Mouse (Mus musculus) bone marrow, adult 2 months (tissue): ENCODE results near the gene Rita1. TPM values are rescaled to one million over a fixed set of nuclear protein-coding genes. Genes with fewer than 3 reads are reported as not detected.

Experiments
- H3K27ac ChIP-seq: fragments of 200-500 bp; 2 replicates; pipeline ENCODE4 v1.5.1; 2012; ENCODE audit warnings: low read depth, mild to moderate bottlenecking, control low read depth, inconsistent platforms, low read length; ENCODE audit not compliant: control insufficient read depth, poor library complexity, insufficient read depth
- H3K4me1 ChIP-seq: fragments of 200-500 bp; 2 replicates; pipeline ENCODE4 v1.6.1; 2011; ENCODE audit warnings: low read length; ENCODE audit not compliant: control insufficient read depth, insufficient read depth
- H3K4me3 ChIP-seq: fragments of 200-500 bp; replicated peaks from 2 replicates; pipeline ENCODE3; 2011; ENCODE audit warnings: mild to moderate bottlenecking, low read depth, low read length, control low read depth; ENCODE audit not compliant: control insufficient read depth
- CTCF ChIP-seq: fragments of 200-500 bp; IDR thresholded peaks from 2 replicates; pipeline ENCODE4 v1.5.1; 2011; ENCODE audit warnings: low read length, control low read depth; ENCODE audit not compliant: control insufficient read depth, insufficient read depth
- POLR2A ChIP-seq: fragments of 200-500 bp; IDR thresholded peaks from 2 replicates; pipeline ENCODE4 v1.6.1; 2011; ENCODE audit warnings: low read depth, mild to moderate bottlenecking, control low read depth, low read length, borderline replicate concordance; ENCODE audit not compliant: control insufficient read depth
- WGBS: fragments of 180-500 bp; shearing (Covaris S2); methylation state at CpG from one replicate; pipeline ENCODE4 v1.1.7; 2018; 5-methylcytosine and 5-hydroxymethylcytosine counted together
- polyA plus RNA-seq: library from polyadenylated mRNA; stranded (reverse); fragments of >200 nt; gene quantifications from 2 replicates; pipeline ENCODE4 v1.2.4, GENCODE M21; 2011; ENCODE audit warnings: low replicate concordance; ENCODE audit not compliant: missing spikeins, insufficient read depth, insufficient read length

Gene Rita1
- polyA plus RNA-seq, 1 experiment: 3.4 TPM

- H3K27ac ChIP-seq: peak overlapping the region; percentile 90
- H3K4me1 ChIP-seq: peaks cover 13% of the 10 kb centered on the region
- TF ChIP-seq CTCF (peak; percentile 66), POLR2A (no peak)
- 20% methylated on average over 10 of the region's 10 CpGs for WGBS
- peak overlapping the region; percentile 7 for H3K4me3 ChIP-seq
Observed at GRCm38 (mm10) chr5:120577935-120578441, 34.4 kb downstream of the Rita1 start.

- no peak for TF ChIP-seq CTCF
- no peak for TF ChIP-seq POLR2A
- H3K27ac ChIP-seq: peak overlapping the region; percentile 20
- 17% methylated on average over 11 of the region's 11 CpGs for WGBS
- peaks cover 13% of the 10 kb centered on the region for H3K4me1 ChIP-seq
- H3K4me3 ChIP-seq: no peak overlapping the region
Observed at GRCm38 (mm10) chr5:120576781-120577301, 35.5 kb downstream of the Rita1 start.

- 82% methylated on average over 10 of the region's 10 CpGs for WGBS
Observed at GRCm38 (mm10) chr5:120574469-120575063, 37.8 kb downstream of the Rita1 start.

GRCm38 (mm10) chr5:120571056-120571740 lies 41.2 kb downstream of the Rita1 start:
- 86% methylated on average over 14 of the region's 14 CpGs for WGBS
- Histone ChIP-seq H3K4me3 (no peak overlapping the region), H3K27ac (no peak overlapping the region), H3K4me1 (peaks cover 2% of the 10 kb centered on the region)
- TF ChIP-seq CTCF (no peak), POLR2A (0 out of 2 replicates have a peak, but pooled peaks have one; percentile 12)

More at GRCm38 (mm10) chr5:120574469-120575063, 37.8 kb downstream of the Rita1 start:
- Histone ChIP-seq H3K27ac (no peak overlapping the region), H3K4me1 (peaks cover 15% of the 10 kb centered on the region), H3K4me3 (no peak overlapping the region)
- TF ChIP-seq CTCF: no peak
- no peak for TF ChIP-seq POLR2A

GRCm38 (mm10) chr5:120570289-120570897 lies 42.0 kb downstream of the Rita1 start:
- Histone ChIP-seq H3K27ac (peak overlapping the region; percentile 59; the same call in 1 of the 2 replicates), H3K4me3 (no peak overlapping the region), H3K4me1 (peaks cover 2% of the 10 kb centered on the region)
- WGBS: 37% methylated on average over 11 of the region's 11 CpGs
- no peak for TF ChIP-seq POLR2A
- TF ChIP-seq CTCF: no peak

- peak overlapping the region; percentile 33; the same call in 1 of the 2 replicates for H3K27ac ChIP-seq
- peaks cover 2% of the 10 kb centered on the region for H3K4me1 ChIP-seq
- WGBS: 96% methylated on average over 3 of the region's 3 CpGs
- no peak overlapping the region for H3K4me3 ChIP-seq
- TF ChIP-seq CTCF (no peak), POLR2A (no peak)
Observed at GRCm38 (mm10) chr5:120569791-120570190, 42.6 kb downstream of the Rita1 start.

GRCm38 (mm10) chr5:120568964-120569363 lies 43.4 kb downstream of the Rita1 start:
- TF ChIP-seq POLR2A (no peak), CTCF (no peak)
- H3K27ac ChIP-seq: no peak overlapping the region
- H3K4me1 ChIP-seq: peaks cover 2% of the 10 kb centered on the region
- 83% methylated on average over 4 of the region's 4 CpGs for WGBS
- H3K4me3 ChIP-seq: no peak overlapping the region

GRCm38 (mm10) chr5:120568336-120568768 lies 44.0 kb downstream of the Rita1 start:
- no peak for TF ChIP-seq CTCF
- TF ChIP-seq POLR2A: no peak
- H3K27ac ChIP-seq: no peak overlapping the region
- WGBS: 93% methylated on average over 9 of the region's 9 CpGs
- H3K4me1 ChIP-seq: peaks cover 2% of the 10 kb centered on the region
- H3K4me3 ChIP-seq: no peak overlapping the region
